Mouse (Mus musculus) gastrocnemius, adult 18-20 months (tissue): Measurements from ENCODE around the gene Phldb1. TPM values are rescaled to one million over a fixed set of nuclear protein-coding genes. Genes with fewer than 3 reads are reported as not detected.

Experiments used
- DNase-seq: peaks from one replicate; pipeline ENCODE4 v3.0.0; 2021; ENCODE audit warnings: low spot score
- total RNA-seq, 2 experiments: library from RNA; stranded (reverse); gene quantifications; 2 replicates each; pipeline ENCODE4 v1.2.3; 2021

Gene Phldb1
- total RNA-seq, 2 experiments from 2014 or later = 29.0 to 35.9 TPM

- peak; percentile 77 for DNase-seq
These were observed 79.6 kb downstream of the Phldb1 start for GRCm38 (mm10) chr9:44655098-44656066.

- no peak for DNase-seq
These were observed 81.1 kb downstream of the Phldb1 start for GRCm38 (mm10) chr9:44653896-44654295.

GRCm38 (mm10) chr9:44652027-44652426 is 83.0 kb downstream of the Phldb1 start:
- peak; percentile 78 for DNase-seq

- no peak for DNase-seq
These were observed 86.1 kb downstream of the Phldb1 start for GRCm38 (mm10) chr9:44648881-44649281.

GRCm38 (mm10) chr9:44647656-44648055 is 87.3 kb downstream of the Phldb1 start:
- DNase-seq = no peak

GRCm38 (mm10) chr9:44647026-44647425 is 88.0 kb downstream of the Phldb1 start:
- no peak for DNase-seq

GRCm38 (mm10) chr9:44646366-44646765 is 88.6 kb downstream of the Phldb1 start:
- DNase-seq = no peak

- no peak for DNase-seq
These were observed 89.1 kb downstream of the Phldb1 start for GRCm38 (mm10) chr9:44645924-44646323.

GRCm38 (mm10) chr9:44645481-44645880 is 89.5 kb downstream of the Phldb1 start:
- peak; percentile 69 for DNase-seq

GRCm38 (mm10) chr9:44644186-44644585 is 90.8 kb downstream of the Phldb1 start:
- no peak for DNase-seq

- no peak for DNase-seq
These were observed 91.9 kb downstream of the Phldb1 start for GRCm38 (mm10) chr9:44643103-44643502.

- DNase-seq = no peak
These were observed 93.4 kb downstream of the Phldb1 start for GRCm38 (mm10) chr9:44641616-44642015.

GRCm38 (mm10) chr9:44640646-44641357 is 94.2 kb downstream of the Phldb1 start:
- DNase-seq = no peak

- DNase-seq = peak; percentile 27
These were observed 95.0 kb downstream of the Phldb1 start for GRCm38 (mm10) chr9:44640028-44640427.

GRCm38 (mm10) chr9:44638726-44639125 is 96.3 kb downstream of the Phldb1 start:
- peak; percentile 42 for DNase-seq

- peak; percentile 30 for DNase-seq
These were observed 97.3 kb downstream of the Phldb1 start for GRCm38 (mm10) chr9:44637551-44638169.

Other genes with a start within 250 kb of the Phldb1 start
- gene Cxcr5, start 173.3 kb downstream of the Phldb1 start, total RNA-seq = not detected
- 10 to 100 TPM; 68.4 to 69.8 TPM for gene Ddx6, start 130.3 kb downstream of the Phldb1 start, total RNA-seq
- not detected for gene Treh, start 62.0 kb downstream of the Phldb1 start, total RNA-seq
- gene Arcn1, start 32.6 kb upstream of the Phldb1 start, total RNA-seq = 10 to 100 TPM; 70.7 to 81.5 TPM
- gene Ift46, start 32.7 kb upstream of the Phldb1 start, total RNA-seq = 10 to 100 TPM; 23.3 to 27.5 TPM
- 1 to 10 TPM; 4.2 to 6.5 TPM for gene Tmem25, start 64.1 kb upstream of the Phldb1 start, total RNA-seq
- gene Ttc36, start 67.9 kb upstream of the Phldb1 start, total RNA-seq = under 1 TPM in 1 of 2 experiments, not detected in 1; 0.80 TPM
- gene Kmt2a, start 146.1 kb upstream of the Phldb1 start, total RNA-seq = 10 to 100 TPM; 16.4 to 19.5 TPM
- 100 to 1,000 TPM; 671 to 820 TPM for gene Atp5l, start 185.5 kb upstream of the Phldb1 start, total RNA-seq
- gene Ube4a, start 230.4 kb upstream of the Phldb1 start, total RNA-seq = 10 to 100 TPM; 39.8 to 48.4 TPM
- not detected for gene Cd3g, start 245.2 kb upstream of the Phldb1 start, total RNA-seq
- not detected for gene Cd3d, start 246.6 kb upstream of the Phldb1 start, total RNA-seq